Mouse (Mus musculus) mesoderm, embryonic 11.5 days (tissue): ENCODE data around the gene Ttc12.

Experiments
- DNase-seq: peaks from one replicate; pipeline ENCODE4 v3.0.0-alpha.2; 2012; ENCODE audit warnings: low read depth, low spot score

Ttc12 gene

GRCm38 (mm10) chr9:49392242-49392641 lies 93.8 kb downstream of the Ttc12 start:
- no peak for DNase-seq
